Mouse (Mus musculus): Measurements from ENCODE around the gene Olfr691. TPM values are rescaled to one million over a fixed set of nuclear protein-coding genes. Genes with fewer than 3 reads are reported as not detected.

Olfr691 gene
- polyA plus RNA-seq (2012; rRNA removed) = not detected in 2 replicates

GRCm38 (mm10) chr7:105342170-105342569, at the start of gene Olfr691:
Gene Olfr691 (minus strand): TSS chr7:105342270.
- no peak for DNase-seq (ENCODE audit: low read depth in 1 of 2, low spot score in 2 of 2)
- TF ChIP-seq POLR2A (IDR thresholded peaks at IDR 0.05; ENCODE audit: low read depth, low read length) (no peak), CTCF (IDR thresholded peaks at IDR 0.05; ENCODE audit: extremely low read depth, insufficient read depth, insufficient read length, insufficient replicate concordance) (no peak)
- H3K4me1 ChIP-seq (ENCODE audit: control insufficient read depth, insufficient read depth, insufficient read length) = no peaks in the 10 kb centered on the region
- H3K27me3 ChIP-seq (ENCODE audit: control insufficient read depth, insufficient read depth, low read length) = no peaks in the 10 kb centered on the region
- 41% methylated on average over 1 of the region's 1 CpGs for WGBS
- H3K27ac ChIP-seq (ENCODE audit: insufficient read depth, low read length) = no peak within 1 kb of the TSS
- no peaks in the 10 kb centered on the region for H3K36me3 ChIP-seq (ENCODE audit: control insufficient read depth, insufficient read depth, low read length)
- no peak within 1 kb of the TSS for H3K4me3 ChIP-seq (ENCODE audit: extremely low read depth, insufficient read depth, insufficient read length)

DNA sequence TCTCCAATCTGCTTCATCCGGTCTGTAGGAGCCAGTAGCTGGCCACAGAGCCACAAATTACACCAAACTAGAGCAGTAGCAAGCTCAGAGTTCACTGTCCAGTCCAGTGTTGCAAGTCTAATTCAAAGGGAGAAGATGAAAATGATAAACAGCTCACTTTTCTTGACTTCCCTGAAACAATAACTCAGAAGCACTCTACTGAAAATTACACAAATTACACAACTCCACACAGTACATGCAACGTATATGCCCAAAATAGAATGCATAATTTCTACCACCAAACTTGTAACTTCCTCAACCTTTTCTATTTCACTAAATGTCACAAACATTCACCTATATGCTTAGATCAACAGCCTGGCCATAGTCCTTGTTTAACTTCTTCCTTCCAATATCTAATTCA, 48.2 kb upstream of the Olfr691 start:
- no peak overlapping the region for H3K27ac ChIP-seq (ENCODE audit: insufficient read depth, low read length)
- 89% methylated on average over 2 of the region's 2 CpGs for WGBS
- H3K4me1 ChIP-seq (ENCODE audit: control insufficient read depth, insufficient read depth, insufficient read length) = no peaks in the 10 kb centered on the region
- H3K4me3 ChIP-seq (ENCODE audit: extremely low read depth, insufficient read depth, insufficient read length) = no peak overlapping the region
- H3K27me3 ChIP-seq (ENCODE audit: control insufficient read depth, insufficient read depth, low read length) = no peaks in the 10 kb centered on the region
- peaks cover 22% of the 10 kb centered on the region for H3K36me3 ChIP-seq (ENCODE audit: control insufficient read depth, insufficient read depth, low read length)
- no peak for TF ChIP-seq CTCF (IDR thresholded peaks at IDR 0.05; ENCODE audit: extremely low read depth, insufficient read depth, insufficient read length, insufficient replicate concordance)
- TF ChIP-seq POLR2A (IDR thresholded peaks at IDR 0.05; ENCODE audit: low read depth, low read length) = no peak
- DNase-seq (ENCODE audit: low read depth in 1 of 2, low spot score in 2 of 2) = no peak

DNA sequence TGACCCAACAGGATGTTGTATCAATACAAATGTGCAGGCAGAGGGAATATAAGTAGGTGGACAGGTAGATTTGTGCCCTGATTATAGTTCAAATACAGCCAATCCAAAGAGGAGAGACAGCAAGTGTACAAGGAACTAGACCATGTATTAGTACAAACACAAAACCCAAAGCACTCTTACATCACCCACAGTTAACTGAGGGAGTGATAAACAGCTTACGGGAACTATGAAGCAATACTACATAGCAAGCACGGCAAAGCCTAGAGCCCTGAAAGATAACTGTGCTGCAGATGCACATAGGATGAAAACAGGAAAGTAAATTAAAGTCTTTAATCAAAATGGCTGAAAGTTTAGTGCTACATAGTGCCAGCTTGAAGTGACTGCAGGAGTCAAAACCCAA, 45.6 kb upstream of the Olfr691 start:
- no peak overlapping the region for H3K4me3 ChIP-seq (ENCODE audit: extremely low read depth, insufficient read depth, insufficient read length)
- H3K27ac ChIP-seq (ENCODE audit: insufficient read depth, low read length) = no peak overlapping the region
- DNase-seq (ENCODE audit: low read depth in 1 of 2, low spot score in 2 of 2) = no peak
- H3K4me1 ChIP-seq (ENCODE audit: control insufficient read depth, insufficient read depth, insufficient read length) = no peaks in the 10 kb centered on the region
- peaks cover 38% of the 10 kb centered on the region for H3K36me3 ChIP-seq (ENCODE audit: control insufficient read depth, insufficient read depth, low read length)
- 95% methylated on average over 2 of the region's 2 CpGs for WGBS
- TF ChIP-seq POLR2A (IDR thresholded peaks at IDR 0.05; ENCODE audit: low read depth, low read length) (no peak), CTCF (IDR thresholded peaks at IDR 0.05; ENCODE audit: extremely low read depth, insufficient read depth, insufficient read length, insufficient replicate concordance) (no peak)
- H3K27me3 ChIP-seq (ENCODE audit: control insufficient read depth, insufficient read depth, low read length) = no peaks in the 10 kb centered on the region

- no peak for DNase-seq (ENCODE audit: low read depth in 1 of 2, low spot score in 2 of 2)
- Histone ChIP-seq H3K36me3 (ENCODE audit: control insufficient read depth, insufficient read depth, low read length) (peaks cover 37% of the 10 kb centered on the region), H3K27ac (ENCODE audit: insufficient read depth, low read length) (no peak overlapping the region), H3K27me3 (ENCODE audit: control insufficient read depth, insufficient read depth, low read length) (no peaks in the 10 kb centered on the region), H3K4me1 (ENCODE audit: control insufficient read depth, insufficient read depth, insufficient read length) (no peaks in the 10 kb centered on the region), H3K4me3 (ENCODE audit: extremely low read depth, insufficient read depth, insufficient read length) (no peak overlapping the region)
- TF ChIP-seq POLR2A (IDR thresholded peaks at IDR 0.05; ENCODE audit: low read depth, low read length) (no peak), CTCF (IDR thresholded peaks at IDR 0.05; ENCODE audit: extremely low read depth, insufficient read depth, insufficient read length, insufficient replicate concordance) (no peak)
- 88% methylated on average over 3 of the region's 3 CpGs for WGBS
Observed at GRCm38 (mm10) chr7:105380329-105380728, 38.3 kb upstream of the Olfr691 start.

DNA sequence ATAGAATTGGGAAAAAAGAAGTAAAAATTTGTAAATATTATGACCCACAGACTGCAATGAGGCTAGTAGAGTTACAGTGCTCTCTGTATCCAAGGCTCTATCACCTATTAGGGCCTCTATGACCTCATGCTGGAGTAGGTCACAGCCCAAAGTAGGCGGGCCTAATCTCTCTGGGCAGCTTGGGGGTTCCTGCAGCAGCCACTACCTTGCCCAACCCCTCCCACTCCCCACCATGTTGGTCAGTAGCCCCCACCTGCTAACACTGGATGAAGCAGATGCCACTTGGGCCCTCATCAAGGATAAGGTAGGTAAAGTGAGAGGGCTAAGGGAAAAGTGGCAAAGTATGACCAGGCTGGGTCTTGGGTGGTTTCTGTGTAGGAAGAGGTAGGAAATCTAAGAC, 32.8 kb upstream of the Olfr691 start, which contains the start of gene Gm5901:
TSS of gene Gm5901 (plus strand) at position 173 of the 400 bp plus-strand sequence.
- no peak for DNase-seq (ENCODE audit: low read depth in 1 of 2, low spot score in 2 of 2)
- WGBS = 97% methylated on average over 1 of the region's 1 CpGs
- Histone ChIP-seq H3K4me1 (ENCODE audit: control insufficient read depth, insufficient read depth, insufficient read length) (no peaks in the 10 kb centered on the region; the same call in 1 of the 2 replicates), H3K4me3 (ENCODE audit: extremely low read depth, insufficient read depth, insufficient read length) (no peak within 1 kb of the TSS), H3K27ac (ENCODE audit: insufficient read depth, low read length) (no peak within 1 kb of the TSS), H3K27me3 (ENCODE audit: control insufficient read depth, insufficient read depth, low read length) (no peaks in the 10 kb centered on the region), H3K36me3 (ENCODE audit: control insufficient read depth, insufficient read depth, low read length) (peaks cover 14% of the 10 kb centered on the region)
- no peak for TF ChIP-seq POLR2A (IDR thresholded peaks at IDR 0.05; ENCODE audit: low read depth, low read length)
- TF ChIP-seq CTCF (IDR thresholded peaks at IDR 0.05; ENCODE audit: extremely low read depth, insufficient read depth, insufficient read length, insufficient replicate concordance) = no peak

GRCm38 (mm10) chr7:105373976-105374375, 31.9 kb upstream of the Olfr691 start:
- TF ChIP-seq POLR2A (IDR thresholded peaks at IDR 0.05; ENCODE audit: low read depth, low read length) = no peak
- WGBS = 90% methylated on average over 3 of the region's 3 CpGs
- no peak for DNase-seq (ENCODE audit: low read depth in 1 of 2, low spot score in 2 of 2)
- peaks cover 7% of the 10 kb centered on the region for H3K36me3 ChIP-seq (ENCODE audit: control insufficient read depth, insufficient read depth, low read length)
- H3K4me3 ChIP-seq (ENCODE audit: extremely low read depth, insufficient read depth, insufficient read length) = no peak overlapping the region
- H3K4me1 ChIP-seq (ENCODE audit: control insufficient read depth, insufficient read depth, insufficient read length) = no peaks in the 10 kb centered on the region; the same call in 1 of the 2 replicates
- H3K27me3 ChIP-seq (ENCODE audit: control insufficient read depth, insufficient read depth, low read length) = no peaks in the 10 kb centered on the region
- no peak overlapping the region for H3K27ac ChIP-seq (ENCODE audit: insufficient read depth, low read length)

GRCm38 (mm10) chr7:105373509-105373908, 31.4 kb upstream of the Olfr691 start:
- DNase-seq (ENCODE audit: low read depth in 1 of 2, low spot score in 2 of 2) = no peak
- Histone ChIP-seq H3K4me3 (ENCODE audit: extremely low read depth, insufficient read depth, insufficient read length) (no peak overlapping the region), H3K36me3 (ENCODE audit: control insufficient read depth, insufficient read depth, low read length) (peaks cover 3% of the 10 kb centered on the region; the same call in 1 of the 2 replicates), H3K27ac (ENCODE audit: insufficient read depth, low read length) (no peak overlapping the region), H3K4me1 (ENCODE audit: control insufficient read depth, insufficient read depth, insufficient read length) (no peaks in the 10 kb centered on the region; the same call in 1 of the 2 replicates), H3K27me3 (ENCODE audit: control insufficient read depth, insufficient read depth, low read length) (no peaks in the 10 kb centered on the region)
- TF ChIP-seq POLR2A (IDR thresholded peaks at IDR 0.05; ENCODE audit: low read depth, low read length) = no peak
- TF ChIP-seq CTCF (IDR thresholded peaks at IDR 0.05; ENCODE audit: extremely low read depth, insufficient read depth, insufficient read length, insufficient replicate concordance) = no peak
- WGBS = 64% methylated on average over 4 of the region's 4 CpGs
